Mouse (Mus musculus): Measurements from ENCODE around the gene Gm7247. TPM values are rescaled to one million over a fixed set of nuclear protein-coding genes. Genes with fewer than 3 reads are reported as not detected.
A peak's percentile ranks its signal among the peaks of the same experiment; 100 is the strongest.
"Not testable (repeated sequence)": the region's sequence is repeated elsewhere in the genome, so short reads cannot be mapped to it uniquely, and the experiment has no call there.

Gene Gm7247
- polyA plus RNA-seq, 1 experiment from 2014 or later, result not detected

GRCm38 (mm10) chr14:51434546-51434945 lies 73.0 kb downstream of the Gm7247 start:
- H3K9me3 ChIP-seq (ENCODE audit: control insufficient read depth, low read length), result peaks cover 5% of the 10 kb centered on the region; the same call in 1 of the 2 replicates
- no peak overlapping the region for H3K9ac ChIP-seq (ENCODE audit: low read length)
- H3K27me3 ChIP-seq (ENCODE audit: control insufficient read depth, insufficient read depth, low read length), result no peaks in the 10 kb centered on the region
- no peak overlapping the region for H3K4me3 ChIP-seq (ENCODE audit: low read depth, low read length)
- TF ChIP-seq EP300 (optimal IDR thresholded peaks at IDR 0.05), result no peak
- no peak for TF ChIP-seq CTCF (IDR thresholded peaks at IDR 0.05; ENCODE audit: low read depth)
- WGBS, result 92% methylated on average over 16 of the region's 16 CpGs
- no peak overlapping the region for H3K4me2 ChIP-seq (replicated peaks; ENCODE audit: low read depth)
- H3K27ac ChIP-seq (replicated peaks), result no peak overlapping the region
- no peaks in the 10 kb centered on the region for H3K36me3 ChIP-seq (ENCODE audit: control insufficient read depth, insufficient read depth, low read length)
- H3K4me1 ChIP-seq (replicated peaks; ENCODE audit: control insufficient read depth, insufficient read depth), result no peaks in the 10 kb centered on the region
- DNase-seq (ENCODE audit: low spot score) (peak; percentile 12), ATAC-seq (ENCODE audit: low FRiP score, low TSS enrichment) (peak; percentile 63)

DNA sequence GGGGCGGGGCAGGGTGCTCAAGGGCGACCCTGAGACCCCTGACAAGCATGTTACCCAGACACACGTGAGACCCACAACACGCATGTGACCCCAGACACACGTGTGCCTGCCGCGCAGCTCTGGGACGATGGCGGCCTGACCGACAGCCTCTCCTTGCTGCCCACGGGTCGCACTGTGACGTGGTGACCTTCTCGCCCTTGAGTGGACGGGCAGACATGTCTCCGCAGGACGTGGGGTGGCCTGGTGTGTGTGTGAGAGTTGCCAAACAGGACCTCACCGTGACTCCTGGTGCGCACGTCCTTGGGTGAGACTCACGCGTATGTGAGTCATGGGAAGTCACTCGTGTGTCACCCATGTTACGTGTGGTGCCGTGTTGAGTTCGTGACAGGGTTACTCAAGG lies 73.5 kb downstream of the Gm7247 start:
- no peak overlapping the region for H3K9ac ChIP-seq (ENCODE audit: low read length)
- no peak overlapping the region for H3K4me2 ChIP-seq (replicated peaks; ENCODE audit: low read depth)
- no peak overlapping the region for H3K4me3 ChIP-seq (ENCODE audit: low read depth, low read length)
- ATAC-seq (ENCODE audit: low FRiP score, low TSS enrichment) (no peak), DNase-seq (ENCODE audit: low spot score) (no peak)
- H3K27ac ChIP-seq (replicated peaks), result no peak overlapping the region
- TF ChIP-seq EP300 (optimal IDR thresholded peaks at IDR 0.05), result no peak
- no peak for TF ChIP-seq CTCF (IDR thresholded peaks at IDR 0.05; ENCODE audit: low read depth)
- peaks cover 5% of the 10 kb centered on the region; the same call in 1 of the 2 replicates for H3K9me3 ChIP-seq (ENCODE audit: control insufficient read depth, low read length)
- 95% methylated on average over 26 of the region's 26 CpGs for WGBS
- no peaks in the 10 kb centered on the region for H3K27me3 ChIP-seq (ENCODE audit: control insufficient read depth, insufficient read depth, low read length)
- H3K36me3 ChIP-seq (ENCODE audit: control insufficient read depth, insufficient read depth, low read length), result no peaks in the 10 kb centered on the region
- no peaks in the 10 kb centered on the region for H3K4me1 ChIP-seq (replicated peaks; ENCODE audit: control insufficient read depth, insufficient read depth)

DNA sequence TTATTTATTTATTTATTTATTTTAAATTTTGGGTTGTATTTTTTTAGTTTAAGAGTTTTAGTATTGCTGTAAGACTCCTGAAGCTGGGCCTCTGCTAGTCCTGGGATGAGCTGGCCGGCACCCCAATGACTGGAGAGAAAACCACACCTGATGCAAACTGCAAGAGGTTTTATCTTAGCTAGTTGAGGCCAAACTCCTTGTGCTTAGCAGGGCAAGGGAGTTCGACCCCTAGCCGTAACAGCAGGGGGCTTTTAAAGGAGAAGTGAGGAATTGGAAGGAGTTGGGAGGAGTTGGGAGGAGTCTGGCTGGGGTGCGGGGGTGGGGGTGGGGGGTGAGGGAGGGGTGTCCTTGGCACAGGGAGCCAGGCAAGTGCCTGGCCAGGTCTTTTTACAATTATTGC lies 77.4 kb downstream of the Gm7247 start:
- Histone ChIP-seq H3K27ac (replicated peaks) (no peak overlapping the region), H3K27me3 (ENCODE audit: control insufficient read depth, insufficient read depth, low read length) (no peaks in the 10 kb centered on the region), H3K9me3 (ENCODE audit: control insufficient read depth, low read length) (peaks cover 5% of the 10 kb centered on the region; the same call in 1 of the 2 replicates), H3K4me1 (replicated peaks; ENCODE audit: control insufficient read depth, insufficient read depth) (no peaks in the 10 kb centered on the region), H3K4me2 (replicated peaks; ENCODE audit: low read depth) (no peak overlapping the region), H3K36me3 (ENCODE audit: control insufficient read depth, insufficient read depth, low read length) (no peaks in the 10 kb centered on the region), H3K9ac (ENCODE audit: low read length) (no peak overlapping the region), H3K4me3 (ENCODE audit: low read depth, low read length) (no peak overlapping the region)
- no peak for DNase-seq (ENCODE audit: low spot score)
- WGBS, result 82% methylated on average over 4 of the region's 4 CpGs
- TF ChIP-seq EP300 (optimal IDR thresholded peaks at IDR 0.05) (no peak), CTCF (IDR thresholded peaks at IDR 0.05; ENCODE audit: low read depth) (no peak)
- ATAC-seq (ENCODE audit: low FRiP score, low TSS enrichment), result no peak

DNA sequence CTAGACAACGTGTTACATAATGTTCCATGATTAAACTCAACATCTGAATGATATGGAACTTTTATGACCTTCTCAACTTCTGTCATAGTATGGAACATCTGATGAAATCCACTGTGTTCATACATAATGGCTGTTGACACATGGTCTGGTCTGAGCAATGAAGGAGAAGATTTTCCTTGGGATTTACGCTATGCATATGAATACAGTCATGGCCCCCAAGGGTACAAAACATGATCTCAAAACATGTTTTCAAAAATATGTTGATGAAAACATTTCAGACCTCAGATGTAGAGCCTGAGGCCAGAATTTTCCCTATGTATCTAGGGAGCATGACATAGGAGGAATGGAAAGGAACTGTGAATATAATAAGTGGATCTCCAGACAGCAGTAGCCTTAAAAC lies 90.0 kb downstream of the Gm7247 start, which contains the start of gene Vmn2r89:
Gene Vmn2r89 (plus strand): TSS at position 301 of the 400 bp plus-strand sequence.
- not testable (repeated sequence) for H3K27ac ChIP-seq (replicated peaks); DNase-seq (ENCODE audit: low spot score); H3K9ac ChIP-seq (ENCODE audit: low read length); H3K36me3 ChIP-seq (ENCODE audit: control insufficient read depth, insufficient read depth, low read length); ATAC-seq (ENCODE audit: low FRiP score, low TSS enrichment); H3K4me1 ChIP-seq (replicated peaks; ENCODE audit: control insufficient read depth, insufficient read depth); H3K4me2 ChIP-seq (replicated peaks; ENCODE audit: low read depth); H3K9me3 ChIP-seq (ENCODE audit: control insufficient read depth, low read length); H3K4me3 ChIP-seq (ENCODE audit: low read depth, low read length); H3K27me3 ChIP-seq (ENCODE audit: control insufficient read depth, insufficient read depth, low read length)
- 83% methylated on average over 2 of the region's 2 CpGs for WGBS

- H3K4me1 ChIP-seq (replicated peaks; ENCODE audit: control insufficient read depth, insufficient read depth); H3K4me2 ChIP-seq (replicated peaks; ENCODE audit: low read depth); H3K9me3 ChIP-seq (ENCODE audit: control insufficient read depth, low read length); H3K4me3 ChIP-seq (ENCODE audit: low read depth, low read length); ATAC-seq (ENCODE audit: low FRiP score, low TSS enrichment); DNase-seq (ENCODE audit: low spot score); H3K27me3 ChIP-seq (ENCODE audit: control insufficient read depth, insufficient read depth, low read length); H3K27ac ChIP-seq (replicated peaks); H3K9ac ChIP-seq (ENCODE audit: low read length); H3K36me3 ChIP-seq (ENCODE audit: control insufficient read depth, insufficient read depth, low read length): not testable (repeated sequence)
- WGBS, result 86% methylated on average over 10 of the region's 10 CpGs
Measured at GRCm38 (mm10) chr14:51480278-51480677, 118.7 kb downstream of the Gm7247 start.

- H3K9ac ChIP-seq (ENCODE audit: low read length); H3K4me2 ChIP-seq (replicated peaks; ENCODE audit: low read depth); H3K4me1 ChIP-seq (replicated peaks; ENCODE audit: control insufficient read depth, insufficient read depth); H3K27me3 ChIP-seq (ENCODE audit: control insufficient read depth, insufficient read depth, low read length); ATAC-seq (ENCODE audit: low FRiP score, low TSS enrichment); H3K27ac ChIP-seq (replicated peaks); DNase-seq (ENCODE audit: low spot score); H3K4me3 ChIP-seq (ENCODE audit: low read depth, low read length); H3K36me3 ChIP-seq (ENCODE audit: control insufficient read depth, insufficient read depth, low read length); H3K9me3 ChIP-seq (ENCODE audit: control insufficient read depth, low read length): not testable (repeated sequence)
- peak; percentile 33; the same call in 1 of the 2 replicates for TF ChIP-seq CTCF (IDR thresholded peaks at IDR 0.05; ENCODE audit: low read depth)
- WGBS, result 77% methylated on average over 12 of the region's 12 CpGs
Measured at GRCm38 (mm10) chr14:51481332-51482015, 119.9 kb downstream of the Gm7247 start.

All from stomach, postnatal 0 days (tissue).